Mouse (Mus musculus) megakaryocyte, embryonic 14.5 days (primary cell): ENCODE data around the gene Shank2.

Source experiments
- FLI1 ChIP-seq: IDR thresholded peaks from 2 replicates; pipeline ENCODE4 v1.6.1; 2012; ENCODE audit warnings: low read length, inconsistent platforms, mixed read lengths
- GATA1 ChIP-seq: IDR thresholded peaks from 3 replicates; pipeline ENCODE4 v1.6.1; 2012; ENCODE audit warnings: mixed read lengths, low read length, inconsistent platforms, borderline replicate concordance

DNA sequence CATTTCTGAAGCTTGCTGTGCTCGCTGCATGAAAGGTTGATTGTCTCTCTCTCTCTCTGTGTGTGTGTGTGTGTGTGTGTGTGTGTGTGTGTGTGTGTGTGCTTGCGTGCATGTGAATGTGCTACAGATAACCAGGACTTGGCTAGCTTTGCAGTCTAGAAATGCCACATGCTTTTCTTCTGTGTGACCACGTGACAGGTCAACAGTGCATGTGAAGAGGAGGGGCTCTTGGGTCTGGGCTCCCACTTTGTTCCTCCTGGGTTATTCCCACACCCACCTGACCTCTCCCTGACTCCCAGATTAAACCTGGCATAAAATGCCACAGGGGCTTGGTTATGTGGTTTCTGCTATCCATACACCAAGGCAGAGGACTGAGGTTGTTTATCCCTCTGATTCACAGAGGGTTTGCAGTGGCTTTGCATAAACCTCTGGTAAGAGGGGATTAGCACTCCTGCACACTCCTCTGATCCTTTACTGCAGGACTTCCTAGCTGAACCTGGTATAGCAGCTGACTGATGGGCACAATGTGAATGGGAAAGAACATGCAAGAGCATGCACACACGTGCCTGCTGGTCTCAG lies 109.4 kb downstream of the Shank2 start:
- TF ChIP-seq GATA1 (no peak), FLI1 (no peak)
